Mouse (Mus musculus) bone marrow, adult 2 months (tissue): ENCODE data around the gene C530008M17Rik.

ENCODE experiments used
- CTCF ChIP-seq: fragments of 200-500 bp; IDR thresholded peaks from 2 replicates; pipeline ENCODE4 v1.5.1; 2011; ENCODE audit warnings: low read length, control low read depth; ENCODE audit not compliant: control insufficient read depth, insufficient read depth
- POLR2A ChIP-seq: fragments of 200-500 bp; IDR thresholded peaks from 2 replicates; pipeline ENCODE4 v1.6.1; 2011; ENCODE audit warnings: low read depth, mild to moderate bottlenecking, control low read depth, low read length, borderline replicate concordance; ENCODE audit not compliant: control insufficient read depth

GRCm38 (mm10) chr5:76691251-76691650, 34.9 kb downstream of the C530008M17Rik start:
- TF ChIP-seq CTCF (no peak), POLR2A (no peak)
